Mouse (Mus musculus) urinary bladder, postnatal 10 days (tissue): ENCODE measurements around the gene Olfr1349.
"Not testable (repeated sequence)": the region's sequence is repeated elsewhere in the genome, so short reads cannot be mapped to it uniquely, and the experiment has no call there.

Experiments used
- DNase-seq: peaks from one replicate; pipeline ENCODE4 v3.0.0; 2022; ENCODE audit warnings: low spot score

Olfr1349 gene

GRCm38 (mm10) chr7:6522850-6523249 is at the start of gene Olfr1349:
Olfr1349 (minus strand) TSS chr7:6522950.
- DNase-seq, result no peak

- no peak for DNase-seq
Measured at GRCm38 (mm10) chr7:6564541-6564940, 41.8 kb upstream of the Olfr1349 start, which contains the start of gene Olfr1350. Olfr1350 (plus strand) TSS chr7:6564841.

GRCm38 (mm10) chr7:6526141-6526540 is 3.4 kb upstream of the Olfr1349 start:
- no peak for DNase-seq

GRCm38 (mm10) chr7:6525001-6525400 is 2.3 kb upstream of the Olfr1349 start:
- no peak for DNase-seq

- DNase-seq, result no peak
Measured at GRCm38 (mm10) chr7:6521666-6522065, 1.1 kb downstream of the Olfr1349 start.

- DNase-seq, result no peak
Measured at GRCm38 (mm10) chr7:6508648-6509047, 14.1 kb downstream of the Olfr1349 start, which contains the start of gene Olfr1348. Olfr1348 (minus strand) TSS chr7:6508748.

- no peak for DNase-seq
Measured at GRCm38 (mm10) chr7:6499655-6500054, 23.1 kb downstream of the Olfr1349 start, which contains the start of gene Olfr1347. Olfr1347 (minus strand) TSS chr7:6499755.

GRCm38 (mm10) chr7:6486841-6487240 is 35.9 kb downstream of the Olfr1349 start, which contains the start of gene Olfr5:
Olfr5 (minus strand) TSS chr7:6486941.
- no peak for DNase-seq

- DNase-seq, result not testable (repeated sequence)
Measured at GRCm38 (mm10) chr7:6477633-6478032, 45.1 kb downstream of the Olfr1349 start.

- no peak for DNase-seq
Measured at GRCm38 (mm10) chr7:6466951-6467350, 55.8 kb downstream of the Olfr1349 start, which contains the start of gene Olfr1346. Olfr1346 (plus strand) TSS chr7:6467101.
